Mouse (Mus musculus): ENCODE data around the gene Scd3. TPM values are rescaled to one million over a fixed set of nuclear protein-coding genes. Genes with fewer than 3 reads are reported as not detected.

Gene Scd3
- total RNA-seq (2021) = under 1 TPM in 1 of 2 experiments, not detected in 1; 0.21 TPM
- long read RNA-seq, experiment 1, partial matches to known transcripts = 0 of 1 reads
- long read RNA-seq, experiment 1, other reads (novel, unspliced or antisense) = 1 of 1 reads
- long read RNA-seq, experiment 2 = 0 reads

DNA sequence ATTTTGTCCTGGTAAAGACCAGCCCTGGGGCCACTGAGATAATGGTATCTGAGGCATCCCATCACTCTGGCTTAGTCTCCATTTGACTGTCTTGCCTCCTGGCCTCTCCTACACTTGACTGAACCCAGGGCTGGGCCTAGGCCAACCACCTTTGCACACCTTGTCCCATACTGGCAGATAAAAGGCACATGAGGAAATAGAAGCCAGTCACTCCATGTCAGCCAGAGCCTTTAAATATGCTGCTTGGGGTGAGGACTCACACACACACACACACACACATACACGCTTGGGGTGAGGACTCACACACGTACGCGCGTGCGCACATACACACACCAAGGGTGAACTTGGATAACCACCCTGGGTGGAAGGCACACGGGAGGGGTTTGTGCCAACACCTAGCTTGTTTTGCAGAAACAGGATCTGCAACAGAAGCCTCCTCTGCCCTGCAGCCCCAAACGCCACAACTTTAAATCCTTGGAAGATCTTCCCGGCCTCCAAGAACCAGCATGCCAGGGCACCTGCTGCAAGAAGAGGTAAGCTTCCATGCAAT, at the start of gene Scd3:
TSS of gene Scd3 (plus strand) at position 255 of the 550 bp plus-strand sequence.
- DNase-seq = no peak

DNA sequence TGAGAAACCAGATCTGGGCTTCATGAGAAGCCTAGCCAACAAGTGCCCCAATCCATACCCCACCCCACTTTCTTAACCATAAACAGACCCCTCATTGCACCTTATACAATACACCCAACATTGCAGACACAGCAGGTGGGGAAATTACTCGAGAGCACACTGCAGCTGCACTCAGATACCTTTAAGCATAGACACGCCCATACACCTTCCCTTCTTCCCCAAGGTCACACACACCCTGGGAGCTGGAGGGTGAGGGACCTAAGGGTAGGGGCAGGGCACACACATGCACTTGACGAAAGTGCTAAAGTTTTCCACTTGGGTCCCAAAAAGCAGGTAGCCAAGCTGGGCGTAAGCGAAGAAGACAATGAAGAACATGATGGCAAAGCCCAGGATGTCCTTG, 49.3 kb upstream of the Scd3 start:
- no peak for DNase-seq

DNA sequence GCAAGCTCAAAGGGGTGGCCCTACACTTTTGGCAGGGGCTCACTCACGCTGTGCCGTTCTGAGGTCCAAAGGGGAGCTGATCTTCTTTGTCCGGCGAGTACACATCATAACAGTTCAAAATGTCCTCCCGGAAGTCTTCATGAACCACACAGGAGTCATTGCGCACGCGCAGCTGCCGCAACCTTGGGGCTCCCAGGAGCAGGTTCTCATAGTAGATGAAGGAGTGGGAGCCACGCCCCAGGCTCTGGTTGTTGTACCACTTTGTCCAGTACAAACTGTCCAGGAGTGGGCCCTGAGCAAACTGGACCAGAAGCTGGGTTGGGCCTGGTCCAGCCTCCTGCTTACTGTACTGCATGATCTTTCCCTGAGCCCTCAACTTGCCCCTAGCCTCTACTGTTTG, 46.1 kb upstream of the Scd3 start:
- DNase-seq = no peak

DNA sequence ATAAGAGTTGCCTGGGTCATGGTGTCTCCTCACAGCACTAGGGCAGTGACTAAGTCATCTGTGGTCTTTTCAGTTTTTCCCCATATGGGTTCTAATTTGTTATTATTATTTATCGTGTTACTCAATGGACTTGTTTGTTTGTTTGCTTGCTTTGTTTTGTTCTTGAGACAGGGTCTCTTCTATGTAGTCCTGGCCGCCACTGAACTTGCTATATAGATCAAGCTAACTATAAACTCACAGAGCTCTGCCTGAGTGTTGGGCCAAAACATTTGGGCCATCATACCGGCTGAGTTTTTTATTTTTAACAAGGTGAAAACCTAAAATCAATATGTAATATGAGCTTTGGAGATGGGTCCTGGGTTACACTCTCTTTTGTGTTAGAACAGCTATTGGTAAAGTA, 43.7 kb upstream of the Scd3 start:
- no peak for DNase-seq

DNA sequence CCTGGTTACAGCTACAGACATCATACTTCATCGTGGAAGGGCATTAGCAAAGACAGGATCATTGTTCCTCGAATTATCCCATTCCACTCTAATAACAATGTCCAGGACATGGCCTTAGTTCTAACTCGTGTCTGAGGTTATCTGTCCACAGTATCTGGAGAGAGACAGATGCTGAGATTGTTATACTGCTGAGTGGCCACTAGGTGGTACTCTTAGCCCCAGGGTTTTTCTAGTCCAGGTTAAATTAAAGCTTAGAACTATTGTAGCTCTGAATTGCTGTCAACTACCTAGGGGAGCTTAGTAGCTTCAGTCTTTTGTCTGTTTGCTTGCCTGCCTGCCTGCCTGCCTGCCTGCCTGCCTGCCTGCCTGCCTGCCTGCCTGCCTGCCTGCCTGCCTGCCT, 41.6 kb upstream of the Scd3 start:
- peak; percentile 11 for DNase-seq

DNA sequence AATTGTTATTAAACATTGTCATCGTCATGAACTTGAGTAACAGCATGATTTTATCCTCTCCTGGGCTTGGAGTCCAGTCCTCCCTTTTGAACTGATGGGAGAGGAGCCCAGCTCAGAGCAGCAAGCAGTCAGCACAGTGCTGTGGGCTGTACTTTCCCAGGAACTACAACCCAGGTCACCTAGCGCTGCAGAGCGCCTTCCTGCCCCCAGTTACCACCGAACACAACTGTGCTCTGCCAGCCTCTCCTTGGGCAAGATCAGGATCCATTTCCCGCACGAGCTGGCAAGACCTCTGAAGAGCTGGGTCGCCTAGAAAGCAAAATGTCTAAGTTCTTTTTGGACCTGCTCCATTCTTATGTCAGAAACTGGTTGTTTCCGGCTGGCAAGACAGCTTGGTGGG, 28.2 kb upstream of the Scd3 start:
- DNase-seq = no peak

DNA sequence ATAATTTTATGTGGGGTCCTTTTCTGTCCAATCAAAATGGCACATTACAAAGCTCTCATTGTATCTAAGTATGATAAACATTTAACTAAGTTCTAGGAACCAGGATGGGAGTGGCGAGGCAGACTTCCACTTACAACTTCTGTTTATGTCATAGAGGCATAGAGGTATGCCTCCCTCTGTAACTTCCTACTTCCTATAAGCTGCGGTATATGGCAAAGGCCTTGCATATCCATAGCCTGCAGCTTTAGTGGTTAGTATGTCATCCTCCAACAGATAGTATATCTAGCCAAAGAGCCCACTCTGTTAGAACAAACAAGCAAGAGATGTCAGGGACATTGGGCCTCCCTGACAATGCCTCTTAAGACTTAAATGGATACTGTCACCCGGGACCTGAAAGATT, 26.3 kb upstream of the Scd3 start:
- no peak for DNase-seq

DNA sequence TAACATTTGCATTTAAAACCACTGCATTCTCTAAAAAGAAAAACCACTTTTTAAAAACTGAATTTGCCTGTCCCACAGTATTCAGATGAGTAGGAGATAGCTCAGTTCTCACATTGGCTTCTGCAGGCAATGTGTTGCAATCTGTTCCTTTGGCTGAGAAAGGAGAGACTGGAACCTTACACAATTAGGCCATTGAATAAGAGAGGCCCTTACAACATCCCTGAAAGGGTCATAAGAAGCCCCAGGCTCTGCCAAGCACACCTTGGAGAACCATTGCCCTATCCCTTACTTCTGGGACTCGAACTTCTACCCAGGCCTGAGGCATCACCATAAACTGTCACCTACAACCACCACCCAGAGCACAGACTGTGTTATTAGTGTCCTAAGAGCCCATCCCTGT, 22.6 kb upstream of the Scd3 start:
- peak; percentile 8 for DNase-seq

DNA sequence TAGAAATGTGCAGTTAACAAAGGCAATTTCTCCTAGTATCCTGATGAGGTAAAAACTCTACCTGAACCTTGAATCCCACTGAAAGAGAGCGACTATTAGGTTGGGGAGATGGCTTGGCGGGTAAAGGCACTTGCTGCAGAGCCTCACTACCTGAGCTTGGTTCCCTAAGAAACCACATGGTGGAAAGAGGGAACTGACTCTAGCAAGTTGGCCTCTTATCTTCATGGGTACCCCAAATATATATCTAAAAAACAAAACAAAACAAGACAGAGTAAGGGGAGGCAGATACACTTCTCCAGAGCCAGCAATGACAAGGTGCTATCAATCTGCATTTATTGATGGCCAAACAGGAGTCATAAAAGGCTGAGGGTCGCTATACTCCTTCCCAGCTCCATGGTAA, 19.1 kb upstream of the Scd3 start:
- no peak for DNase-seq

DNA sequence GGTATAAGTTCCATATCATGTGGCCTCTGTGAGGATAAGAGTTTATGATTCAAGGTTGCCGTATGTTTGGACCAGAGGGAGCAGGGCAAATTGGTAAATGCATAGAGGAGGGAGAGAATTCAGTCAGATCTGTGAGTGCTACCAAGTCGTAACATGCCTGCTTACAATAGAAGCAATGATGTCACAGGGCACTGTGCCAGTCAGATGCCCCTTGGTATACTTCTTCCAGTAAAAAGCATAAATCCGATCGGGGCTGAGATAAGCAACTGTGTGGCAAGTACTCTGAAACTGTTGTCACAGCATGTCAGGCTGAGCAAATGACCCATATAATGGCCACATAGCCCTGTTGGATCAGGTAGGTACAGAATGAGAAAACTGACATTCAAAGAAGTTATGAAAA, 14.0 kb upstream of the Scd3 start:
- no peak for DNase-seq

DNA sequence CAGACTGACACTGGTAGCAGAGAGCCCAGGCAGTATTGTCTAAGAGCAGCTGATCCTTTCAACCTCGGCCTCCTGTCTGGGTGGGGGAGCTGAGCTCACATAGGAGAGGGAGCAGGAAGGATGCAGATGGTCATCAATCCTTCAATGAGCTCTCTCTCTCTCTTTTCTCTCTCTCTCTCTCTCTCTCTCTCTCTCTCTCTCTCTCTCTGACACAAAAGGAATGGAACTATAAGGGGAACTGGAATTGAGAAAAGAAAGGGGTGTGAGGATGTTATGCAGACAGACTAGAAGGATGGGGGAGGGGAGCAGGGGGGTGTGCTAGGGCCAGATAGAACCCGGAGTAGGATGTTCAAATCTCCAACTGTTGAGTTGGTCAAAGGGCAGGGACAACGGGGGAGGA, 10.7 kb upstream of the Scd3 start, which contains the start of gene Pkd2l1:
TSS of gene Pkd2l1 (minus strand) at position 101 of the 400 bp plus-strand sequence.
- no peak for DNase-seq

DNA sequence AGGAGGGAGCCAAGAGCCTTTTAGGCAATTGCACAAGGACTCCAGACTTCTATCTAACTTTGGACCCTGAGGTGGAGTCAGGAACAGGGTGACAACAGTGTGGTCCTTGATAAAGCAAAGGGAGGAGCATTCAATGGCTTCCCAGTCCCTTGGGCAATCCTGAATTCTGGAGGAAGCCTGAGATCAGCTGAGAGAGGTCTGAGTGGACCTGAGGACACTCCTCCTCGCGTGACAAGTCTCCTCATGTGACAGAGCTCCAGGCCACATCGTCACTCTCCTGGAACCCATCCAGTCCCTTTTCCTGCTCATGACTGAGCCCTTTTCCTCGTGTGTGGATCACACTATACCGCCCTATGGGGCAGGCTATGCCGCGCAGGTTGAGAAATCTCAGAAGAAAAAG, 9.2 kb upstream of the Scd3 start:
- no peak for DNase-seq

DNA sequence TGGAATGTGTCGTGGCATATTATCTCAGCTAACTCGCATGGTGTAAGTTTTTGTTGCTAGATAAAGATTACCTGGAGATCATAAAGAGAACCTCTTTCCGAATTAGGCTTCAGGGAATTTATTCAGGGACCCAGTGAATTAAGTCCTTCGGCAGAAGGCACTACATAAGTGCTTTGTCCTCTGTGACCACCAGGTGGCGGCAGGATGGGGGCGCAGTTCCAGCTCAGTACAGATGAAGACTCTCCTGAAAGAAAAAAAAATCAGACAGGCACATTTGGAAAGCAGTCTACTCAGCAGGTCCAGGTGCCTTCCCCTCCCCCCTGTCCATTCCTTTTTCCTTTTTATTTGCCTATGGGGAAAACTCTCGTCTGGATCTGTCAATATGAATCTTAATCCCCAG, 7.9 kb upstream of the Scd3 start:
- peak; percentile 82 for DNase-seq

DNA sequence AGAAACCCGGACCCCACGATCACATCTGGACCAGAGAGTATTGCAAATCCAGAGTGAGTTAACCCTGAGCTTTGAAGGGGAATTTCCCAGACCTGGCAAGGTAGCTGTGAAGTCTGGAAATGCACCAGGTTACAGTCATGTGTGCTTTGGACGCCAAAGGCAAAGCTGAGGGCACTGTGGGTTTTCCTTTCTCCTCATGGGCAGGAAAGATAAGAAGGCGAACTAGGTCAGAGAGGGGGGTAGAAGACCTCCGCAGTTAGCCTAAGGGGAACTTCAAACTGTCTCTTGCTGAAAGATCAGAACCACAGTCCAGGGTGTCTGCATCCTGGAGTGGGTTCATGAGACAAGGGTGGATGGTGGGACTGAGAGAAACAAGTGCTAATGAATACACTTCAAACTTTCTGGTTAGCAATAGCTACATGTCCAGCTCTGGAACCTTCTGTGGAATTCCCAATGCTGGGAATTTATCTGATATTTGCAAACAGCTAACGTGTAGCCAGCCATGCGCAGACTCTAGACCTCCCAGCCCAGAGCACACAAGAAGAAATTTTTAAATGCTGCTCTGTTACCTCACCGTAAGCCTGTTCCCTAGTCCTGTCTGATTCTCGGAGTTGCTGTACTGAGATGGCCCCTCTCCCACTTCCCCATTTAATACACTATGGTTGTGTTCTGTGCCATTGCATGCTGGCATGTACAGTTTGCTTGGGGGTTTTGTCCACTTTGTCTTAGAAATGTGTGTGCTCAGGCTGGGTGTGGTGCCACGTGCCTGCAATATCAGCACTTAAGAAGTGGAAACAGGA, 5.8 kb upstream of the Scd3 start:
- no peak for DNase-seq

DNA sequence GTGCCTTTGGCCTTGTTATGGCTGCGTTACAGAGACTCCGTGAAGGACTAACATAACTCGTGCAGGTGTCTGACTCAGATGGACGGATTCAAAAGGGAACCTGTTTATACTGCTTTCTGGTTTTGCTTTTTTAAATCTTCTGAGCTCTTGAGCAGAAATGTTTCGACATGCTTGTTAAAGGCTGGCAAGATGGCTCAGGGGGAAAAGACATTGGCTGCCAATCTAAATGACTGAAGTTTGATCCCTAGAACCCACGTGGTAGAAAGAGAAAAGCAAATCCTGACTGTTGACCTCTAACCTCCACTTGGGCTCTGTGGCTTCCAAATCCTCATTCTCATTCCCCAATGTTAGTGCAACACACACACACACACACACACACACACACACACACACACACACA, 4.6 kb upstream of the Scd3 start:
- no peak for DNase-seq

DNA sequence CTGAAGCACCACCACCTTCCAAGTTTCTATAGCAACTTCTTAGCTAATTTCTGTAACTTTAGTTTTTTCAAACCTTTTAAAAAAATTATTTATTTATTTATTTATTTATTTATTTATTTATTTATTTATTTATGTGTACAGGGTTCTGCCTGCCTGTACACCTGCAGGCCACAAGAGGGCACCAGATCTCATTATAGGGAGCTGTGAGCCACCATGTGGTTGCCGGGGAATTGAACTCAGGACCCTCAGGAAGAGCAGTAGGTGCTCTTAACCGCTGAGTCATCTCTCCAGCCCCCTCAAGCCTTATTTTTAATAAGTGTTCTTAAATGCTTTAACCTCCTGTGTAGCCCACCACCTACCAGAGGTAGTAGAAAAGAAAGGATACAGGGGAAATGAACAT, 4.1 kb upstream of the Scd3 start:
- peak; percentile 35 for DNase-seq

DNA sequence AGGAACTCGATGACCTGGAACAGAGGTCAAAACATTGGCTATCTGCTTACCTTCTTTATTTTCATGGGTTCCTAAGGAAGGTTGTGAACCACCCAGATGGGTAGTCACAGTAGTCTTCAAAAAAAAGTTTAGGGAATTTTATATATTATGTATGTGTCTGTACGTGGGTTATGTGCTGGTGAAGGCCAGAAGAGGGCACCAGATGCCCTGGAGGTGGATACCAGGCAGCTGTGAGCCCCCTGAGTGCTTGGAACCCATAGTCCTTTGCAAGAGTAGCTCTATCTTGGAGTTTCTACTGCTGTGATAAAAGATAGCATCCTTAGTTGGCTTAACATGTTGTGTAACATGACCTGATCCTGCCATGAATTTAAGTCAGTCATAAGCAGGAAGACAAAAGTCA, 4.0 kb downstream of the Scd3 start:
- DNase-seq = no peak

DNA sequence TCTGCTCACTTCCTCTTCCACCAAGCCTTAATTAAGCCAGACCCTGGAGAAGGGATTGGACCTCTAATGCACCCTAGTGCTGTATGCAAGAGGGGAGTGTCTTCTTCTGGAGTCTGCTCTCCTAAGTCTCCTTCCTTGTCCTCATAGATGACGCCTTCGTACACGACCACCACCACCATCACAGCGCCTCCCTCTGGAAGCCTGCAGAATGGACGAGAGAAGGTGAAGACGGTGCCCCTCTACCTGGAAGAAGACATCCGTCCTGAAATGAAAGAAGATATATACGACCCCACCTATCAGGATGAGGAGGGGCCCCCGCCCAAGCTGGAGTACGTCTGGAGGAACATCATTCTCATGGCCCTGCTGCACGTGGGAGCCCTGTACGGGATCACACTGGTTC, 12.2 kb downstream of the Scd3 start:
- no peak for DNase-seq

DNA sequence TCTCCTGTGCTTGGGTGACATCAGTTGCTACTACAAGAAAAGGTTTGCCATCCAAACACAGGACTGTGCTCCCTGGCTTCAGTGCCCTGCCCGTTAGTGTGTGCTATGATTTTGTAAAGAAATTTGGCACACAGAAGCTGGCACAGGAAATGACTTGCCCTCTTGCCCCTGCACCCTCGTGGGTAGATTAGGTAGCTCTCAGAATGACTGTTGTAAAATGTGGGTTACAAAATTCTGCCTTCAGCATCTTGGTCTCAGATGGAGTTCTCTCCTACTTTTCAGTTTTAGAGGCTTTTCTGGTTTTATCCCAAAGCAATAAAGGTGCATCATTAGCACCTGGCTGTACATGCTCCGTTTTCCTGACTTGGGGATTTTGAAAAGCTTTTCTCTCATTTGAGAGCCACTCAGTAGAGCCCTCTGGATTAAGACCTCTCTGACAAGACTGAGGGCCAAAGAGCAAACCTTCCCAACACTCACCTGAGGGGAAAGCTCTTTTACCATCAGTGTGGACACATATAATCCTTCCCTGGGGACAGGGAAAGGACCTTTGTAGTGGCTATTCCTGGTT, 15.0 kb downstream of the Scd3 start:
- no peak for DNase-seq

DNA sequence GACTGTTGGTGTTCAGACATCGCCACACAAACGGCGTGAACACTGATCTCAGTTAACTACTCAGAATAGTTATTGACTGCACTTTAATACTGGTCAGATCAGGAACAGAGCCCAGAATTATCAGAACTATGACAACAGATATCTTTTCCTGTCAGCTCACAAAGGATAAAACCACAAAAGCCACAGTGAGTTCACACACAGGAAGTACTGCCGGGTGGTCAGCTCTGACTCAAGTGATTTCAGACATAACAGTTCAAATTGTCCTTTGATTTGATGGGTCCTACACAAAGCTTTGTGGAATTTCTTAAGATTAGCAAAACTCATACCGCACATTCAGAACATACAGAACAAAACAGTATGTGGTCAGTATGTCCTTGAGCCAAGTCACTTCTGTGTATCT, 22.7 kb downstream of the Scd3 start:
- no peak for DNase-seq

DNA sequence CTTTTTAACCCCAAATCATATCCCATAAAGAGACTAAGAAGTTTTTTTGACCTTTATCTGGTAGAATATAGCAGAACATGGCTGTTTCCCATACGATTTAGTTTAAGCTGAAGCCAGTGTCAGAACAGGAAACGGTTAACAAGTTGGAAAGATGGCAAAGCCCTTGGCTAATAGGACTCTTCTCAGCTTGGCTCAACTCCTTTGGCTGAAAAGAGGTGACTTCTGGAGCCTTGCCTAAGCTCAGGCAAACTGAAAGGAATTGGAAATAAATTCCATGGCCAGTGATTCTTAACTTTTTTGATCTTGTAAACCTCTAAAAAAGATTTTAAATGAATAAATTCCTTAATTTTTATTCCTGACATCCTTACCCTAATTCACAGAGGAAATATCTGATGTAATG, 26.7 kb downstream of the Scd3 start:
- peak; percentile 22 for DNase-seq

DNA sequence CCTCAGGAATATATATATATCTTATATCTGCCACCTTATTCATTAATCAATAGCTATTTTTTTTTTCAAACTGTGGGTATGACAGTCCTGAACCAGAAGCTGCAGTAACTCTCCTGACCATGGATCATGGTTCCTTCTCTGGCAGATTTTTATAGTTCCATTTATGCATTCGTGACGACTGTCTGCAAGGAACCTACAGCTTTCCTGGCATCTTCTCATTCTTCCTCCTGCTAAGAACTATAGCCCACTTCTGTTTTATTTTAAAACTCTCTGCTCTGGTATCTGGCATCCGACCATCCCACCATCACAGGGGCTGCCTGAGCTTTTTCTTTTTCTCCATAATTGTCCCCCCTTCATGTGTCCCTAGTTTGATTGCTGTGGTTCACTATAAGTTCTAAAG, 27.1 kb downstream of the Scd3 start:
- no peak for DNase-seq

DNA sequence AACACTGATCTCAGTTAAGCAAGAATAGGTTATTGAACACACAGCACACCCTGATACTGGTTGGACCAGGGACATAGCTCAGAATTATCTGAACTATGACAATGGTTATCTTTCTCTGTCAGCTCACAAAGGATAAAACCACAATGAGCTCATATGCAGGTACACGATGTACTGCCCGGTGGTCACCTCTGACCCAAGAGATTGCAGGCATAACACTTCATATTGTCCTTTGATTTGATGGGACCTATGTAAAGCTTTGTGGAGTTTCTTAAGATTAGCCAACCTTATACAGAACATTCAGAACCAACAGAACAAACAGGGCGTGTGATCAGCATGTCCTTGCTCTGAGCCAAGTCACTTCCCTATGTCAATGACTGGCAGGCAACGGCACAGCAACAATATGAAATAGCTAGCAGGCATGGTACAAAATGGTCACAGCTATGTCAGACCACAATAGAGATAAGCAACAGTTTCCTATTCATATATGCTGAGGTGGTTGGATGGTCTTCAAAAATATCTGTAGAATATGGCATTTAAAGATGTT, 28.6 kb downstream of the Scd3 start:
- no peak for DNase-seq

Measured in adrenal gland, postnatal 10 days (tissue).